Mouse (Mus musculus) neural tube, embryonic 10.5 days (tissue): ENCODE data around the gene Cox6b2.
A peak's percentile ranks its signal among the peaks of the same experiment; 100 is the strongest.

Experiments
- DNase-seq: peaks from one replicate; pipeline ENCODE4 v3.0.0-alpha.2; 2017; ENCODE audit warnings: low spot score; ENCODE audit errors: extremely low spot score

Cox6b2 gene

DNA sequence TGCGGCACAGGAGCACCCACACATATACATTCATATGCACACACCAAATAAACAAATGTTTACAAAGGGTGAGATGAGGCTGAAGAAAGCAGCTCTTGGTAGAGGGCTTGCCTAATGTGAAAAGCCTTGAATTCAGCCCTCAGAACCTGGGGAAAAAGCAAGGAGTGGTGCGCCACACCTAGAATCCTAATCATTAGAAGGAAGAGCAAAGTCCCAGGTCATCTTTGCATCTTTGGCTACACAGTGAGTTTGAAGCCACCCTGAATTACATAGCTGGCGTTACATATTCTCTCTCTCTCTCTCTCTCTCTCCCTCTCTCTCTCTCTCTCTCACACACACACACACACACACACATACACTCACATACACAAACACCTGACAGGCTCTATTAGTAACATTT, 33.6 kb downstream of the Cox6b2 start:
- DNase-seq: no peak

DNA sequence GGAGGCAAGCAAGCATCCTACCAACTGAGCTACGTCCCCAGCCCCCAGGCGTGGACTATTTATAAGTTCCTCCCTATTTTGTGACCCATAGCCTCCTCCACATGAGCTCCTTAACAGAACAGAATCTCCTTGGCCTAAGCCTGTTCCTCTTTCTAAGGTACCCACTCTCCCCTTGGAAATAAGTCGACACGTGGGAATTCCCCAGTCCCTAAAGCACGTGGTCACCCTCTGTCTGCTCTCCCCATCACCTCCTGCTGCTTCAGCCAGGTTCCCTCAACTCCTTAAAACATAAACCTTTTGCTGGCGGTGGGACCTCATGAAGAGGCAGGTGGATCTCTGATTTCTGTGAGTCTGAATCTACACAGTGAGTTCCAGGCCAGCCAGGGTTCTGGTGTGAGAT, 35.9 kb downstream of the Cox6b2 start:
- DNase-seq: no peak

DNA sequence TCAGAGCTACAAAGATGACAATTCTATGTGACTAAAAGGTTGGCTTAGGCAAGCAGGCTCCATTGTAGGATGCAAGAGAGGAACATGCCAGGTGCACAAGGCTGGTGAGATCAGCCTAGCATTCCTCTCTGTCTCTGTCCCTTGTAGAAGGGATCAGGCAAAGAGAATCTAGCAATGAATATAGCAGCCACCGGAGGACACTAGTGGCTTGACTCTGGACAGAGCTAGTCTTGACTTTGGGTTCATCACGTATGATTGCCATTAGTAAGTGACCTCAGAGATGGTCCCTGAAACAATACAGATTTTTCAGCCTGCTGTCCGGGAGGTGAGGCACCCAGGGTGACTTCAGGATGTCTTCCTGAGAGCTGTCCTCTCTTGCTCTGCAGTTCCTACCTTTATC, 40.3 kb downstream of the Cox6b2 start:
- DNase-seq: no peak

DNA sequence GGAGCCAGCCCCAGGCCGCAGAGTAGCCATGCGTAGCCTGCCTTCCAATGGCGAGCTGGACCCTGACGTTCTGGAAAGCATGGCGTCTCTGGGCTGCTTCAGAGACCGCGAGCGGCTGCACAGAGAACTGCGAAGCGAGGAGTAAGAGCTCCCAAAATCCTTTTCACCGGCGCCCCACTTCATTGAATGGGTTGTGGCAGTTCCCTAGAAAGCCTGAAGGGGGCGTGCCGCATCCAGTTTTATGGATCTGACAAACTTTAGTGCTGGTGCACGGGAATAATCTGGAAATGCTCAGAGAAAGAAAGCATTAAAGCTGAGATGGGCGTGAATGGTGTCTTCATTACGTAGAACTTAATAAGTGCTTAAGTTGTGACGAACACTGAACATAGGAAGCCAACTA, 47.8 kb downstream of the Cox6b2 start:
- DNase-seq: peak; percentile 35

DNA sequence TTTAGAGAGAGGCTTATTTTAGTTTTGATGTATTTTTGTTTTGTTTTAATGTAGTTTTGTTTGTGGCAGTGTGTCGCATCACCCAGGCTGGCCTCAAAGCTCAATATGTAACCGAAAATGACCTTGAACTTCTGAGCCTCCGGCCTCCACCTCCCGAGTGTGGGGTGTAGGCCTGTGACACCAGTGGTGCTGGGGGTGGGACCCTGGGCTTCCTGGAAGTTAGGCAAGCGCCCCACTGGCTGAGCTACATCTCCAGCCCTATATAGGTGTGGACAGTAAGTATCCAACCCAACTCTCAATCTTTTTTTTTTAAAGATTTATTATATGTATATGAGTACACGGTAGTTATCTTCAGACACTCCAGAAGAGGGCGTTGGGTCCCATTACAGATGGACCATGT, 49.7 kb downstream of the Cox6b2 start:
- no peak for DNase-seq

DNA sequence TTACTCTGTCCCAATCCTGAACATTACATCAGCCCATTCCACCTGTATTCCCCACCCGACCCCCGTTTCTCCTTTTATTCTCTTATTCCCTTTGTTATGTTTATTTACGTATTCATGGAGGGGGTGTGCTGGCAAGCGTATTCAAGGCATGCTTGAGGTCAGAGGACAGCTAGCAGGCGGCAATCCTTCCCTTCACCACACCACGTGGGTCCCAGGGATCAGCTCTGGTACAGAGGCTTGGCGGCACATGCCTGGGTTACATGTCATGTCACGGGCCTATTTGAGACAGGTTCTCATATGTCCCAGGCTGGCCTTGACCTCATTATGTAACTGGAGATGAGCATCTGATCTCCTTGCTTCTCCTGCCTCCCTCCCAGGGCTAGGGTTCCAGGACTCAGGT, 50.6 kb downstream of the Cox6b2 start:
- DNase-seq: no peak
